Mouse (Mus musculus): ENCODE results near the gene Necab2.

DNA sequence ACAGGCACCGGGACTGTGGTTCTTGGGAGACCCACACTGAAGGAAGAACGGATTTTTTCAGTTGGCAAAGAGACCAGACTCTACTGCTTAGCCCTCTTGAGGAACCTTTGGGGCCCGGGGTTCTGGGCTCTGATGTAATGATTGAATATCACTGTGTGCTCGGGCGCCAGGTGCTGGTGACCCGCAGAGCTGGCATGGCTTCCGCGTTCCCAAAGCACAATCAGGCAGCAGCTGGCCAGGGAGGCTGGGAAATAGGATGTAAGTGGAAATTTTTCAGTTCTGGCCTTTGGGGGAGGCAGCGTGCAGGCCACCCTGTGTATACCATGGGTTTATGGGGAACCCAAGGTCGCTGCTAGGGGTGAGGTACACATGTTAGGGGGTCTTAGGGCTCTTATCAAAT is 20.3 kb downstream of the Necab2 start:
- TF ChIP-seq CTCF (conservative IDR thresholded peaks at IDR 0.05; ENCODE audit: low read length) = no peak
- TF ChIP-seq NANOG (IDR thresholded peaks at IDR 0.05; ENCODE audit: borderline replicate concordance, low read length) = no peak
- no peak for TF ChIP-seq POU5F1 (IDR thresholded peaks at IDR 0.05; ENCODE audit: borderline replicate concordance, low read length)

Data from E14TG2a.4 (cell line).